Mouse (Mus musculus): ENCODE measurements around the gene Tcl1b4.

Tcl1b4 gene

DNA sequence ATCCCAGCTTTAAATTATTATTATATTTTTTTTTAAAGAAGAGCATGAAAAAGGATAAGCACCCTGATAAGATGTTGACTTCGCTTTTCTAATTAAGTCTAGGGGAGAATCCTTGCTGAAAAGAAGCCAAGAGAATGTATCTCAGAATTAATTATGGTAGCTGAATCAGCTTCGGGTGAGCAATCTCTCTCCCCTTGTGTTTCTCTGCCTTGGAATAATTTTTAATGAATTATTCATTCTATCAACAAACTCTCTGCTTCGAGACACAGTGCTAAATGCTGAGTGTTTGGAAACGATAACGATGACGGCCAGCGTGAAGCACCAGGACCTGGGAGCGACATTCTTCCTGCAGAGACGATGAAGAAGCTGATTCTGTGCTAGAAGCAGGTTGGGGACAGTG lies 37.3 kb downstream of the Tcl1b4 start:
- Histone ChIP-seq H3K27me3 (ENCODE audit: insufficient read depth, low read length) (no peaks in the 10 kb centered on the region), H3K9me3 (ENCODE audit: low read length) (peaks cover 5% of the 10 kb centered on the region), H3K4me3 (replicated peaks; ENCODE audit: low read length) (no peak overlapping the region), H3K36me3 (ENCODE audit: insufficient read depth, low read length) (no peaks in the 10 kb centered on the region), H3K4me1 (replicated peaks; ENCODE audit: low read depth, low read length) (peaks cover 14% of the 10 kb centered on the region; the same call in 1 of the 2 replicates)
- TF ChIP-seq CTCF (conservative IDR thresholded peaks at IDR 0.05; ENCODE audit: low read length), result no peak
- TF ChIP-seq NANOG (IDR thresholded peaks at IDR 0.05; ENCODE audit: borderline replicate concordance, low read length), result no peak
- TF ChIP-seq POU5F1 (IDR thresholded peaks at IDR 0.05; ENCODE audit: borderline replicate concordance, low read length), result no peak

DNA sequence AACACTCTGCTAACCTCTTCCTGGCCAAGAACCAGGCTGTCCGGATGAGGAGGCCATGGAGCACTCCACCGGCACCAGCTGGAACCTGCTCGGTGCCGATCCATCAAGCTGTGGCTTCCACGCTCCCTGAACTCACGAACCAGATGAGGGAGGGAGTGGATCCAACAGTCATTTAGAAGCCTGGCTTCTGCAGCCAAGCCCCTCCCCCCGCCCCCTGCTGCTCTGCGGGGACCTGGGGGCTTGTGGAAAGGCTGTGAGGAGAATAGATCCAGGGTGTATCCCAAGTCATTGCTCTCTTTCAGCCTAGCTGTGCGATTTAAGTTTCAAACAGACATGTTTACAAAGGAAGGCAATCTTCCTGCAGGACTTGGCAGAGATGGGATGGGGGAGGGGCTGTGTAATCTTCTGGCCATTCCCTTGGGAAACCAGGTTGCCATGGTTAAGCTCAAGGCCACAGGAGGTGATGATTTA lies 47.0 kb downstream of the Tcl1b4 start:
- Histone ChIP-seq H3K27me3 (ENCODE audit: insufficient read depth, low read length) (peaks cover 22% of the 10 kb centered on the region), H3K4me3 (replicated peaks; ENCODE audit: low read length) (peak overlapping the region; percentile 23; the same call in 1 of the 2 replicates), H3K9me3 (ENCODE audit: low read length) (no peaks in the 10 kb centered on the region), H3K4me1 (replicated peaks; ENCODE audit: low read depth, low read length) (peaks cover 33% of the 10 kb centered on the region), H3K36me3 (ENCODE audit: insufficient read depth, low read length) (no peaks in the 10 kb centered on the region)
- TF ChIP-seq POU5F1 (IDR thresholded peaks at IDR 0.05; ENCODE audit: borderline replicate concordance, low read length), result no peak
- no peak for TF ChIP-seq NANOG (IDR thresholded peaks at IDR 0.05; ENCODE audit: borderline replicate concordance, low read length)
- TF ChIP-seq CTCF (conservative IDR thresholded peaks at IDR 0.05; ENCODE audit: low read length), result no peak

DNA sequence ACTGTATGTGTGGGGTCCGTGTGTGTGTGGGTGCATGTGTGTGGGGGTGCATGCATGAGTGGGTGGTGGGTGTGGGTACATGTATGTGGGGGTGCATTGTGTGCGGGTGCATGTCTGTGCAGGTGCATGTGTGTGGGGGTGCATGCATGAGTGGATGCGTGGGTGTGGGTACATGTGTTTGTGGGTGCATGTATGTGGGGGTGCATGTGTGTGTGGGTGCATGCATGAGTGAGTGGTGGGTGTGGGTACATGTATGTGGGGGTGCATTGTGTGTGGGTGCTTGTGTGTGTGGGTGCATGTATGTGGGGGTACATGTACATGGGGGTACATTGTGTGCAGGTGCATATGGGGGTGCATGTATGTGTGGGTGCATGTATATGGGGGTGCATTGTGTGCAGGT lies 52.0 kb downstream of the Tcl1b4 start:
- TF ChIP-seq CTCF (conservative IDR thresholded peaks at IDR 0.05; ENCODE audit: low read length), result no peak
- no peak for TF ChIP-seq POU5F1 (IDR thresholded peaks at IDR 0.05; ENCODE audit: borderline replicate concordance, low read length)
- TF ChIP-seq NANOG (IDR thresholded peaks at IDR 0.05; ENCODE audit: borderline replicate concordance, low read length), result no peak

More for the DNA sequence above, 52.0 kb downstream of the Tcl1b4 start:
- H3K36me3 ChIP-seq (ENCODE audit: insufficient read depth, low read length), result no peaks in the 10 kb centered on the region
- 0 out of 2 replicates have a peak, but pooled peaks cover 2% of the 10 kb centered on the region for H3K27me3 ChIP-seq (ENCODE audit: insufficient read depth, low read length)
- peaks cover 30% of the 10 kb centered on the region for H3K4me1 ChIP-seq (replicated peaks; ENCODE audit: low read depth, low read length)
- H3K4me3 ChIP-seq (replicated peaks; ENCODE audit: low read length), result no peak overlapping the region
- peaks cover 7% of the 10 kb centered on the region for H3K9me3 ChIP-seq (ENCODE audit: low read length)

All from E14TG2a.4 (cell line).